Mouse (Mus musculus) CH12.LX (cell line): Measurements from ENCODE around the gene Dlgap1.

Experiments used
- BHLHE40 ChIP-seq: IDR thresholded peaks from 2 replicates; pipeline ENCODE4 v1.6.1; 2011; ENCODE audit warnings: mild to moderate bottlenecking, low read depth, low read length, improper control_type of control experiment
- CTCF ChIP-seq, 2 experiments: IDR thresholded peaks in 1 of 2; conservative IDR thresholded peaks in 1 of 2; 2 replicates each; pipeline ENCODE4 v1.5.1; 2011 to 2012; ENCODE audit warnings: low read depth in 2 of 2, low read length in 2 of 2, improper control_type of control experiment in 1 of 2, inconsistent platforms in 1 of 2, mild to moderate bottlenecking in 1 of 2, moderate library complexity in 1 of 2
- POLR2A ChIP-seq: IDR thresholded peaks from 2 replicates; pipeline ENCODE4 v1.6.1; 2011; ENCODE audit warnings: low read depth, mild to moderate bottlenecking, improper control_type of control experiment, low read length
- SIN3A ChIP-seq: IDR thresholded peaks from 2 replicates; pipeline ENCODE4 v1.6.1; 2012; ENCODE audit warnings: low read length, improper control_type of control experiment, inconsistent platforms

DNA sequence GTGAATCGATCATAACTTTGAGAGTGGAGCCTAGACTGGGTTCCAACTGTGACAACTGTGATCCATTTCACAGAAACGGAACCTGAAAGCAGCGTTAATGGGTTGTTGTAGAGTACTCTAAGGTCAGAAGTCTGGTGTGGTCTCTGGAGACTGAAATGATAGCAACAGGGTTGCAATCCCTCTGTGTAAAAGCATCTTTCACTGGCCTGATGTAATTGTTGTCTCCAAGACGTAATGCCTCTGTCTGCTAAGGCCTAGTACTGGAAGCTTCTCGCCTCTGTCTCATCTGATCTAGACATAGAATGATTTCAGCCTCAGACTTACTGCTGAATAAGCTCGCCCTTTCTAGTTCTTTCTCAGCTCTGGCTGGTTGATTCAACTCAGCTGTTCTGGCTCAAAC, 721.3 kb downstream of the Dlgap1 start:
- TF ChIP-seq POLR2A: no peak
- TF ChIP-seq CTCF (conservative IDR thresholded peaks at IDR 0.05 in 1 of 2, IDR thresholded peaks at IDR 0.05 in 1 of 2; ENCODE audit: low read depth in 2 of 2, low read length in 2 of 2): no peak
- no peak for TF ChIP-seq BHLHE40
- no peak for TF ChIP-seq SIN3A
